Mouse (Mus musculus) ovary, postnatal 36 days (tissue): Measurements from ENCODE around the gene St6galnac6.

Experiments
- DNase-seq: peaks from one replicate; pipeline ENCODE4 v3.0.0; 2022; ENCODE audit warnings: low spot score, mixed read lengths

The St6galnac6 gene

DNA sequence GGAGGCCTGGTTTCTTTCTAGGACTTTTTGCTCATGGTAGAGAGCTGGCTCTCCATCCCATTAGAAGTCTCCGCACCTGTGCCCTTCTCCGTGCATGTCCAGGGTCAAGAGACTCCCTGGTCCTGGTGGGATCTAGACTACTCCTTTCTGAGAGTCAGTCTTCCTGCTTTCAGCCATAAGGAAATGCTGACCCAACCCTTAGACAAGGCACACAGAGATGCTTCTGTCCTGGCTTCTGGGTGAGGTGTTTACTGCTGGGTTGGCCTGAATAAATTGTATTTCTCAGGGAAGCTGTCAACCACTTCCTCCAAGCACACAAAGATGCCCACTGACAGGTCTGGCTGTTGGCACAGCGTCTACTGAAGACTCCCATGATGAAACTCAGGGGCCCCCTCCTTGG lies at the start of gene St6galnac6:
TSS of gene St6galnac6 (plus strand) at position 301 of the 400 bp plus-strand sequence.
- DNase-seq, result no peak

DNA sequence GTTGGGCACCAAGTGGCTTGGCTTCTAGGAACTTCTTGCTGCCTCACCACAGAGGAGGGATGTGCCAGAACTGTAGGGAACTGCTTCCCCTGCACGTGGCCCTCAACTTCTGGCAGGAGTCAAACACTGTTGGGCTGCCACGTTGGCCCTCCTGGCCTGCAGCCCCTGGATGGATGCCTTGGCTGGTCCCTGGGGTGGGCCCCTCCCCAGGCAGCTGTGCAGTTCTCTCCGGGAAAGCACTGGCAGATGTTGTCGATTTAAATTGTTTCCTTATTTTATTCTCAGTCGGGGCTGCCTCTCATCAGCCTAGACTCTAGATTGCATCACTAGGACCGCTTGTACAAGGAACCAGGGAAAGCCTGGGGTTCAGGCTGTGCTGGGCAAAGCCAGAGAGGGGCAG lies 49.7 kb upstream of the St6galnac6 start:
- DNase-seq, result peak; percentile 63

DNA sequence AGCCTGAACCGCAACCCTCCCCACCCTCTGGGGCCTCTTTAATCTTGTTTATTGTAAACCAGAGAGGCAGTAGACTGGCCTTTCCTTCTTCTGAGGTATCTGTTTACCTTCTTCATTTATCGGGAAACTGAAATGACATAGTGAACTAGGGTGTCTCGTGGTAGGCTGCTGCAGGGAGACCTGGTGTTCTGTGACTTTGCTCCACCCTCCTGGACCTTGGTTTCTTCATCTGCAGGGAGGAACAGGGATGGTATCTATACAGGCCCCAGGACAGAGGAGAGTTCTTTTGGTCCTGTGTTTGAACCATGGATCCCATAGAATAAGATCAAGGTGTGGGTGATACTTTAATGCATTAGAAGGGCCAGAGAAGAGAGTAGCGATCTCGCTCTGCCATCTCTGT lies 48.3 kb upstream of the St6galnac6 start:
- no peak for DNase-seq

DNA sequence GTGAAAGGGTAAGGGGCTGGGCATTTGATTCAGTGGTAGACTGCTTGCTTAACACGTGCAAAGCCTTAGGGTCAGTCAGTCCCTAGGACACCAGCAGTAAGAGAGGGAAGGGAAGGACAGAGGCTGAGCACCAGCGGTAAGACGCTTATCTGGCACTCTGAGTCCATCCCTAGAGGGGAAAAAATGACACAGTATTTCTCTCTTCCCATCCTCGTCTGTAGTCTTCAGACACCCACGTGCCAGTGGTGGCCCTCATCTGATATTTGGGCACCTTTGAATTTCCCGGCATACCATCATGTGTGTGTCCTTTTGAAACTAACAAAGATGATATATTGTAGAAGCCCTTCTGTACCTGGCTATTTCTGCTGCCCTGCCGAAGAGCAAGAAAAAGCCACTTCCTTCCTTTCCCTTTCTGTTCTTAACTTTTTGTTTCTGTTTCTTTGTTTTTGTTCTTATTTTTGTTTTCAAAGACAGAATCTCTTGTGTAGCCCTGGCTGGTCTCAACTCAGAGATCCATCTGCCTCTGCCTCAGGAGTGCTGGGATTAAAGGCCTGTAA lies 45.8 kb upstream of the St6galnac6 start:
- no peak for DNase-seq

DNA sequence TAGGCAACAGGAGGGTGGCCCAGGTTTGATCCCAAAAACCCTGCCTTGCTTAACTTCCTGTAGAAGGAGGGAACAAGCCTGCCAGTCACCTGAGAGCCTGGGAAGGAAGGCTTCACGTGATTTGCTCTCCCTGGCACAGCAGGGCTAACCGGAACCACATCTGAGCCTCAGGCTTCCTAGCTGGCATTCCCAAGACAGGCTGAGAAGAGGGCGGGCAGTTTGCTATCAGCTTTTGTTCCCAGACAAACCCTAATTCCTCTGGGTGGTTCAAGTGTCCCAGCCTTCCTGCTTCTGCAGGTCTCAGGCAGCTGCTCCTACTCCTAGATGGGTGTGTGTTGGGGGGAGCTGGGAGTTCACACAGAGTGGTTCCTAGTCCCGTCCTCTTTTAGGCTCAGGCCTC lies 44.0 kb upstream of the St6galnac6 start:
- DNase-seq, result no peak

DNA sequence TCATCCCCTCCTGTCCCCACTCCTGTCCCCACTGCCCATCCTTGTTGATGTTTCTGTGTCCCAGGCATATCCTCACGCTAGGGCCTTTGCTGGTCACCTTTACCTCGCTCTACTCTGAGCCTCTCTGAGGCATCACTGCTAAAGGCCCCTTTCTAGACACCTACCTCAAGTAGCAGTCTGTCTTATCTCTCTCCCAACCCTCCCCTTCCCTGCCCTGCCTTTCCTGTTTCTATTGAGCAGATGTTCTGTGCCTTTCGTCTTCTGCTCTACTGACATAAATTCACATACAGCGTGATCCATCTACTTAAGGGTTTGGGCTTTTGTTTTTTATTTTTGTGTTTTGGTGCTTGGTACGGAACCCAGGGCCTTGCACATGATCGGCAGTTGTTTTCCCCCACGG lies 43.5 kb upstream of the St6galnac6 start:
- DNase-seq, result no peak

DNA sequence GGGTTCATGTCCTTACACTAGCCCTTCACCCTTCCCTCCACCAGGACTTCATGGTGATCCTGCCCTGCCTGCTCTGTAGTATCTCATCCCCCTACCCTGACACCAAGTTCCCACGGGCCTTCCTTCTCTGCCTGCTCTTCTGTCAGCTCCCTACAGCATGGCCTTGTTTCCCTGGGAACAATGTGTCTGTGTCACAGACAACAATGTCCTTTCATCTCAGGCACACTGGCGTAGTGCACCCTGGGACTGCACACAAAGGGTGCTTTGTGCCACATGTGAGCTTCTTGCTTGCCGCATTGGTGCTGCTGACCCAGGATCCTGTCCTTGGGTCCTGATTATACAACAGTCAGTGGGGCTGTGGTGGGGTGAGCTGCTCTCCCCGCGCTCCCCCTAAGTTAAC lies 39.9 kb upstream of the St6galnac6 start:
- no peak for DNase-seq

DNA sequence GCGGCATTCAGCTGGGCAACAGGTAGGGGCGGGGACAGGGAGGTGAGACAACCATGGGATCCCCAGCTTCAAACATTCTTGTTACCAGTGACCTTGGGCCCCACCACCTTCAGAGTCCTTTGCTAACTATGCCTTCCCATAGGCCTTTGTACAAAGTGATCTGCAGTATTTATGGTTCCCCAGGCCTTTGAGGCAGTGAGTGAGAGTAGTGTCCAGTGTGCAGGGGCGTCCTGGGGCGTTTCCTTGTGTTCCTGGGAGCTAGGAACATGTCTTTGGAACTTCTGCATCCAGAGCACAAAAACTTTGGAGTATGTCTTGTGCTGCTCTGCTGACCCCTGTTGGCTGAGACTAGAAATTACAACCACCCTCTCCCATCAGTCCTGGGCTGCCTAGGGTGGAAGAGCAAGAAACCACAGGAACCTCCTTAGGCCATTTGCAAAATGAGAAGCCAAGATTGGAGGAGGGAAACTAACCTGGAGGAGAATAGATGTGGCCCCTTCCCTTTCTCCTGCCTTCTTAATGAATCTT lies 32.9 kb upstream of the St6galnac6 start:
- peak; percentile 51 for DNase-seq

DNA sequence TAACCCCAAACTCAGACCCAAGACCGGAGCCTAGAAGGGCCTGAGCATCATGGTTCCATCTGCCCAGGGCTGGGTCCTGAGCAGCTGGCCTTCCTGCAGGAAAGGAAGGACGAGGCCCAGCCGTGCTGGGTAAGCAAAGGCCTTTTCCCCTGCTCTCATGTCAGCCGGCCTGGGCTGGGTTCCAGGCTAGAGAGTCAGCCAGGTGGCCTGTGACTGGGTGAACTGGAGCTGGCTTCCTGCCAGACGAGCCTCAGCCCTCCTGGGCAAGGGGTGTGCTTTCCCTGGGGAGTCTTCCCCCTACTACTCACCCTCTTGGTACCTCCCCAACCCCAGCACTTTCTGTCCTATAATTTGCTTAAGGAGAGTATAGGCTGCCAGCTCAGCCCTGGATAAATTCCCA lies 31.4 kb upstream of the St6galnac6 start:
- DNase-seq, result no peak

DNA sequence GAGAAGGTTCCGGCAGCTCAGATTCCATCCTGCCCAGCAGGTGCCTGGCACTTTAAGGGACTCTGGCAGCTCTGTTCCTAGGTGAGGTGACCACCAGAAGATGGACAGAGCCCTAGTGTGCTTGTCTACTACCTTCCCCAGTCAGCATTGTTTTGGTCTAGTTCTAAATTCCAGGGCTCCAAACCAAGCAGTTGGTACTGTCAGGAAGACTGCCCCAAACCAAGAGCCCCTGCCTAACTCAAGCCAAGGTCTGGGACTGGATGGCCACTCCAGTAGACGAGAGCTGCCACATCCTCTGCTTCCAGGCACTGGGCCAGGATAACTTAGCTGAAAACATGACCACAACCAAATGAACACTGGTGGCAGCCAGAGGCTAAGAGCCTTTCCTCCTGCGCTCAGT lies 30.6 kb upstream of the St6galnac6 start:
- no peak for DNase-seq

DNA sequence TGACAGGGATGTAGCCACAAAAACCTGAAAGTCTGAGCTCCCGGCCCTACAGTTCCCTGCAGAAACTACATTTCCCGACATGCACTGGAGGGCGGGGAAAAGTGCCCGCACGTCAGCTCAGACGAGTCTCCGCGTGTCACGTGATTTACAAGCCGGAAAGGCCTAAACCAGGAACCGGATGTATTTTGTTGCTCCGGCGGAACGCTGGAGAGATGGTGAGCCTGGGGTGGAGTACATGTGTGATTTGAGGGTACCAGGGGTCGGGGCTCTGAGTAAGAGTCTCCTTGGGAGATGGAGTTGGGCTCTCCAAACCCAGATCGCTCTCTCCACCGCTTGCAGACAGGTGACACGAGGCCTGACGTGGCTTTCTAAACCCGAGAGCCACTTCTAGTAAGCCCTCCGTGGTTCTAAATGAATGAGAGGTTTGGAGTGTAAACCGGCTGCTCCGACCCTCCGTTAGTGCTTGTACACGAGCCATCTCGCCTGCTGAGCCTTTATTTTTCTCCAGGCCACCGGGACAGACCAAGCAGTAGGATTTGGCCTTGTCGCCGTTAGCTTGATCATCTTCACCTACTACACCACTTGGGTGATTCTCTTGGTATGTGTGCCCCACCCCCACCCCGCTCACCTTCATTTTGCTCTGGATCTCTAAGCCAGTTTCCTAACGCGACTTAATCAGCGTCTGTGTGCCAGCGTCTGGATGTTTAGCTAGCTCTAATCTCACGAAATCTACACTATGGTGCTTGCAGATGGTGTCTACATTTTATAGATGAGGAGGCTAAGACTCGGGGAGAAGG lies 28.6 kb upstream of the St6galnac6 start, which contains the start of gene Dpm2:
TSS of gene Dpm2 (plus strand) at position 161 of the 797 bp plus-strand sequence.
- peak; percentile 83 for DNase-seq

DNA sequence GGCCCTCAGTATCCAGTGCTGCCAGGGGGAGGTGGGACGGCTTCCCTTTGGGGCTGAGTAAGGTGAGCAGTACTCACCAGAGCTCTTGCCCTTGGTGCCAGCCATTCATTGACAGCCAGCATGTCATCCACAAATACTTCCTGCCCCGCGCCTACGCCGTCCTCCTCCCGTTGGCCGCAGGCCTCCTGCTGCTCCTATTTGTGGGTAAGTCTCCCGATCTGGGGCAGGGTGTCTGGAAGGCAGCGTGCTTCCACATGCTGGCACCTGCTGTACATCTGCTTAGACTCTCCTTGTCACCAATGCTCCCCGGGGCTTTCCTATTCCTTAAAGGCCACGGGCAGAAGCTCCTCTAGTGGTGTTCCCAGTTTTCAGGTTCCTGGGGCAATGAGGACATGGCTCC lies 27.3 kb upstream of the St6galnac6 start:
- DNase-seq, result no peak

DNA sequence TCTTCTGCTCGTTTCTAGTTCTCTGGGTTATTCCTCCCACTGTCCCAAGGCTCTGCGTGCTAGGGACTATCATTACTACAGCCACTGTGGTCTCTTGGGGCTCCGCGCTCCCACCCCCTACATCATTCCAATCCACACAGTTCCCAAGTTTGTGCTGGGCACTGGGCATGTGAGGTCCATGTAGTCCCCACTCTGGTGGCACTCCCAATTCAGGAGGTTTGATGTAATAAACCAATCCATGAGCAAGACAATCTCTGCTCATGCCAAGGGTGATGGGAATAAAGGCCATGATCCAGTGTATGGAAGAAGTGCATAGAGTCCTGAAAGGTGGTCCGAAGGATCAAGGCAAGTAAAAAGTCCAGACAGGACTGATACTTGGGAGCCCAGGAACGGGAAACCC lies 25.0 kb upstream of the St6galnac6 start, which contains the start of gene Pip5kl1:
TSS of gene Pip5kl1 (plus strand) at position 301 of the 400 bp plus-strand sequence.
- no peak for DNase-seq

DNA sequence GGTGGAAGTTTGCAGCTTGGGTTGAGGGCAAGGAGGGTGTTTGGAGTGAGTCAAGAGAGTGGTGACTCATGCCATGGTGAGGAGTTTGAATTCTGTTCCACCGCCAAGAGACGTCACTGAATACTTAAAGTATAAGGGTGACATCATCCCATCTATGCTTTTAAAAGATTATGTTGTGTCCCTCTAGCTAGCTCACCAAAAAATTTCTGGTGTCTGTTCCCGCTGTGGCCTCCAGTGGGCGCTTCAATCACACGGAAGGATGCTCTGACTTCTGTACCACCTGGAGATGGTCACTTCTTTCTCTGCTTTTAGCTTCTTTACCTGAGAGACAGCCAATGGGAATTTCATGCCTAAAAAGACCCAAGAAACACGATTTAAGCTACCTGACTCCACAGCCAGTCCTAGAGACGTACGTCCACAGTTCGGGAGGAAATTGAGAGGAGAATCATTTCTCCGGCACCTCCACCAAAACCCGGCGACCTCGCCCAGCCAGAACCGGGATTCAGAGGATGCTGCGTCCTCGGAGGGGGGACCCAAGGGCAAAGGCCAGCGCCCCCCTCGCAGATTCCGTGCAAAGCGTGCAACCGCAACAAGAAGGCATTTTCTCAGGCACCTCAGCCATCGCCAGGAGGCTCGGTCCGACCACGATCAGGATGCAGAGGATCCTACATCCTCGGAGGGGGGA lies 24.5 kb upstream of the St6galnac6 start:
- DNase-seq, result no peak

DNA sequence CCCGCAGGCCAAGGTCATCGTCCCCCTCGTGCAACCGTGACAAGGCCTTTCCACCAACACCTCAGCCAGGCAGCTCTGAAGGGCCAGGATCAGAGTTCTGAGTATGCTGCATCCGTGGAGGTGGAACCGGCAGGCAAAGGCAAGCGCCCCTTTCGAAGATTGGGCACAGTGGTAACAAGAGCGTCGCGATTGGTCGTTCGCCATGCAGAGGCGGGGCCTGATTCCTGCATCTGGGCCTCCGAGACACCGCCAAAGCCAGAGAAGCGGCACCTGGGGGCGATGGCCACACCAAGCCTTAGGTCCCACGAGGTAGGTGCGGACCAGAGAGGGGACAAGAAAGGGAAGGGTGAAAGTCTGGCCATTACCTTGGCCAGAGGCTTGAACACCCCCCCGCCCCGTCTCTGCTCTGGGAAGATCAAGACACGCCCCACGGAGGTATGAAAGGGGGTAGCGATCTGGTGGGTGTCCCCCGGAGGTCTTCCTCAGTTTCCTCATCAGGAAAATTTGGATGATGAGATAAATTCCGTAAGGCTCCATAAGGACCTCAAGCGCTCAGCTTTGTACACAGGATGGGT lies 23.8 kb upstream of the St6galnac6 start, which contains the start of gene 9430097D07Rik:
TSS of gene 9430097D07Rik (minus strand) at position 99 of the 575 bp plus-strand sequence.
- DNase-seq, result no peak

DNA sequence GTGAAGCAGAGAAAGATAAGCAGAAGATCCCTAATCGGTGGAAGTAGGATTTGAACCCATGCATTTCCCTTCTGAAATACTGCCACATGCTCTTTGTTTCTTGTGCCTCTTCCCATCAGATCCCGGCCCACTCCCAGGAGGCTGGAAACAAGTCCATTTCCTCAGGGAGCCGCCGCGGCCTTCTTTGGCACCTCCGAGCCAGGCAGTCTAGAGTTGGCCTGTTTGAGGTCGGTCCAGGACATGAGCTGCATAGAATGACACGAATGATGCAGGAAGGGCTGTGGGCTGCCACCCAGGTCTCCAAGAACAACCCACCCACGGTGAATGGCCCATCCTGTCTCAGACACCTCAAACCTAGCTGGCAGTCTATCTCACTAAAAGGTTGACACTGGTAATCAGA lies 23.0 kb upstream of the St6galnac6 start:
- no peak for DNase-seq

DNA sequence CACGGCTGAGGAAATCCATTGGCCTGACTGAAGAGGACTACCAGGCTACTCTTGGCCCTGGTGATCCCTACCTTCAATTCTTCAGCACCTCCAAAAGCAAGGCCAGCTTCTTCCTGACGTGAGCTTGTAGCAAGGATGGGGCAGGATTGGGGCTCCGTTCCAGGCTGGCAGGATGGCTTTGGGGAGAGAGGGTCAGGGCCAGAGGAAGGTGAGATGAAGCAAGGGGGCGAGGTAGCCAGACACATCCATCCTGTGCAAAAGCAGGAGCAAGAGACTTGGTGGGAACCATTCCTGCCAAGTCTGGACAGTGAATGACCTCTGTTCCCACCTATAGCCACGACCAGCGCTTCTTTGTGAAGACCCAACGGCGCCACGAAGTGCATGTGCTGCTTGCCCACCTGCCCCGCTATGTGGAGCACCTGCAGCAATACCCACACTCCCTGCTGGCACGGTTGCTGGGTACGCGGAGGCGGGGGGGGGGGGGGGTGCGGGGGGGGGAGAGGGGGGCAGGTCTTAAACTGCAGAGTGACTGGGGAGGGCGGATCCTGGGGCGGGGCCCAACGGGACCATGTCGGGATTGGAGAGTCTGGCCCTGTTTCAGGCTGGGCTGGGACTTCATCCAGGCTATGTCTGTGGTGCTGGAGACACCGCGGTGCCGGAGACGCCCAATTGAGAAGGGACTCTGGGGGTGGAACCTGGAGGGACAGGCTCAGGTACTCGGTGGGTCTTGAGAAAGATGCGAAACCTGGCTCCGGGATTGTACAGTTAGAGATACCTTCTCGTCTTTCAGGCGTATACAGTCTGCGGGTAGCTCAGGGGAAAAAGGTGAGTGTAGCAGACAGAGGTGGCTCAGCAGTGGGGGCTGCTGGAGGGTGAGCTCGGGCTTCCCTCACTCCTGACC lies 21.1 kb upstream of the St6galnac6 start:
- no peak for DNase-seq

DNA sequence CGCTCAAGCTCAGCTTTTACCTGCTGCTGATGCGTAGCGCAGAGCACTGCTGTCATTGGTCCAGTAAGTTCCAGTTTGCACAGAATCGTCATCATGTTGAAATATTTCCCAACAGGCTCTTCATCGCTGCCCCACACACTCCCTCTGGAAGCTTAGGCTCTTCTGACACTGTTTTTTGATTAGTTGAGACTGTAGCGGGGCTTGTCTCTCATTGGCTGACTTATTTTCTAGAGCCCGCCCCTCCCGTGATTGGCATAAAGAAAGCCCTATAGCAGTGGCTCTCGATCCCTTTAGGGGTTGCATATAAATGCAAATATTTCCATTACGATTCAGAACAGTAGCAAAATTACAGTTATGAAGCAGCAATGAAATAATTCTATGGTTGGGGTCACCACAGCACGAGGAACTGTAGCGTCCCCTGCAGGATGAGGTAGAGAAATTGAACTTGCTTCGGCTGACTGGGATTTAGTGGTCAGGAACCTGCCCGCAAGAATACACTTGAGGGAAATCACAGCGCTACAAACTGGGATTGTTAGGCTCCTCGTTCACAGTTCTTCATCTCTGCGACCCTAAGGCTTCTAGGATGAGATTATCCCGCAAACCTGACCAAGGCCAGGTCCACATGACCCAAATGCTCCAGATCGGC lies 17.9 kb upstream of the St6galnac6 start:
- no peak for DNase-seq

DNA sequence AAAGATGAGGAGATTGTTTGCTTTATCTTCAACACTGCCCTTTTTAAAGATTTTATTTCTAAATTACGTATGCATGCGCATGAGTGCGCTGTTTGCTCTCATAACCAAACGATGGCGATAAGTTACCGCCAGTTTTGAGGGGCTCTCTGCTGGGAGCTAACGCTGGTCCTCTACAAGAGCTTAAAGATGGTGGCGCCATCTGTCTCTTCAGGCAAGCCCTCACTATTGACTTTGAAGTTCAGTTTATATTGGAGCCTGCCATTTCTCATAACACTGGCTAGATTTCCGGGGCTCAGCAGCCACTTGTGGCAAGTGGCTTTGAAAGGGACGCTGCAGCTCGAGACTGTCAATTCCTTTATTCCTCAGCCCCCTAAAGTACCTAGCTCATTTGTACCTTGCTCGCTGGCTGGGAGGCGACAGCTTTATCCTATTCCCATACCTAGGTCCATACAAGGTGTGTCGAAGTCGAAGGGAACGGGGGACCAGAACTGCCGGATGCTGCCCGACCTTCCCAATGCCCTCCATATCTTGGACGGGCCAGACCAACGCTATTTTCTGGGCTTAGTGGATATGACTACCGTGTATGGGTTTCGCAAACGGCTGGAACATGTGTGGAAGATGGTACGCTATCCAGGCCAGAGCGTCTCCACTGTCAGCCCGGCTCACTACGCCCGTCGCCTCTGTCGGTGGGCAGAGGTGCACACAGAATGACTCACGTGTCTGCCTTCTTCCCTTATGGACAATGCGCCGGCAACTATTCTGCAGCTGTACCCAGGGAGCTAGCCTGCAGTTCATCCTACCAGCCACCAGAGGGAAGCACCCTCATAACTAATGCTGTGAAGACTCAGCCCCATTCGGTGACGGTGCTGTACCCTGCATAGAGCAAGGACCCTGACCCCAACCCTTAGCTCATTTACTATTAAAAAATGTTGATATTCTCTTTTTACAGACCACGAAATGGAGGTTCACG lies 16.4 kb upstream of the St6galnac6 start:
- DNase-seq, result peak; percentile 68
